8 mouse cellular contexts compared by ENCODE assay signal in the genomic region with DNA sequence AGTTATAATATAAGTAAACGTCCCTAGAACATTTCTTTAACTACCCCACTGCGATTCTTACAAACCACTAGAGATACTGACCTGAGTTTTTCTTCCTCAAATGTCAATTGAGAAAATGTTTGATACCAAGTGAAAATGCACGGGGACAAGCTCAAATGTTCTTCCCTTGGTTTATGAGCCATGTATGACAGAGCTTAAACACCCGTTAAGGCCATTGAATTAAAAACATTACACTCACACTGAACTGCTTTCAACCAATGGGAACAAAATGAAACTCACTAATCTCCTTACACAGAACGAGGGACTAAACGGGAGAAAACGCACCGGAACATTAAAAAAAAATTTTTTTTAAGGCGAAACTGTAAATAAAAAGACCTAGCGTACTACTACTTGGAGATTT. TPM values are rescaled to one million over a fixed set of nuclear protein-coding genes. Genes with fewer than 3 reads are reported as not detected.
A peak's percentile ranks its signal among the peaks of the same experiment; 100 is the strongest.
DNase-seq lines count a peak whose midpoint lies in the region; ATAC-seq and TF ChIP-seq lines count a peak whose summit lies in the region.

No protein-coding gene starts in this region.

- DNase-seq in heart, postnatal 10 days: no peak
- no peak for DNase-seq in MEL (ENCODE audit: low read depth, low spot score)
- DNase-seq in hindbrain, embryonic 10.5 days (ENCODE audit: low spot score): no peak
- no peak for DNase-seq in cerebellum, postnatal 36 days
- no peak for DNase-seq in spleen, postnatal 14 days (ENCODE audit: low spot score in 2 of 2)

- peak overlapping the region; percentile 27 for H3K9ac ChIP-seq in heart, embryonic 15.5 days
- peak overlapping the region; percentile 91 for H3K9ac ChIP-seq in MEL (ENCODE audit: control insufficient read depth, low read depth, low read length, poor library complexity, severe bottlenecking)

- H3K4me2 ChIP-seq in heart, embryonic 15.5 days: peak overlapping the region; percentile 73

- peaks cover 53% of the 10 kb centered on the region for H3K79me2 ChIP-seq in MEL (ENCODE audit: control insufficient read depth, insufficient read depth, low read length, poor library complexity)

- no peaks in the 10 kb centered on the region for H3K36me3 ChIP-seq in heart, embryonic 15.5 days
- peaks cover 3 to 44% of the 10 kb centered on the region in 2 experiments; a peak in 3 of 4 replicates for H3K36me3 ChIP-seq in MEL (ENCODE audit: control insufficient read depth in 1 of 2, insufficient read depth in 2 of 2, low read length in 2 of 2)
- peaks cover 22% of the 10 kb centered on the region; the same call in 1 of the 2 replicates for H3K36me3 ChIP-seq in hindbrain, embryonic 10.5 days
- peaks cover 44% of the 10 kb centered on the region for H3K36me3 ChIP-seq in megakaryocyte, embryonic 14.5 days (replicated peaks; ENCODE audit: low read length)

- TF ChIP-seq CTCF in MEL (IDR thresholded peaks at IDR 0.05 in 2 of 3, conservative IDR thresholded peaks at IDR 0.05 in 1 of 3; ENCODE audit: control insufficient read depth in 1 of 3, insufficient read depth in 1 of 3, low read depth in 2 of 3, low read length in 3 of 3, poor library complexity in 1 of 3, severe bottlenecking in 1 of 3): no peak

- TF ChIP-seq EP300 in MEL (IDR thresholded peaks at IDR 0.05; ENCODE audit: low read depth in 1 of 2, low read length in 2 of 2): no peak

- no peak for ATAC-seq in heart, embryonic 15.5 days (replicated peaks; ENCODE audit: insufficient number of reproducible peaks, insufficient read depth, low FRiP score, low read depth)
- no peak for ATAC-seq in megakaryocyte-erythroid progenitor cell, adult 5-6 weeks (replicated peaks; ENCODE audit: low FRiP score, low TSS enrichment, poor library complexity, severe bottlenecking)

- no peaks in the 10 kb centered on the region for H3K27me3 ChIP-seq in heart, embryonic 15.5 days
- no peaks in the 10 kb centered on the region for H3K27me3 ChIP-seq in MEL (ENCODE audit: control insufficient read depth in 1 of 2, insufficient read depth in 2 of 2, low read length in 2 of 2)
- H3K27me3 ChIP-seq in hindbrain, embryonic 10.5 days (ENCODE audit: insufficient read depth, poor library complexity, severe bottlenecking): no peaks in the 10 kb centered on the region
- H3K27me3 ChIP-seq in megakaryocyte, embryonic 14.5 days (replicated peaks): no peaks in the 10 kb centered on the region

- peaks cover 43% of the 10 kb centered on the region for H3K4me1 ChIP-seq in heart, embryonic 15.5 days (replicated peaks)
- H3K4me1 ChIP-seq in MEL (ENCODE audit: control insufficient read depth in 1 of 2, insufficient read depth in 2 of 2, low read length in 2 of 2): peaks cover 19% of the 10 kb centered on the region in 2 experiments
- peaks cover 38% of the 10 kb centered on the region for H3K4me1 ChIP-seq in hindbrain, embryonic 10.5 days (replicated peaks)
- H3K4me1 ChIP-seq in megakaryocyte, embryonic 14.5 days: peaks cover 44% of the 10 kb centered on the region

- intact Hi-C loops in heart, postnatal 10 days (cut with DNase I): no loop called here

- WGBS in heart, embryonic 15.5 days: 13% methylated on average over 10 of the region's 10 CpGs
- WGBS in hindbrain, embryonic 10.5 days: 28% methylated on average over 10 of the region's 10 CpGs

- H3K4me3 ChIP-seq in heart, embryonic 15.5 days: peak overlapping the region; percentile 51
- peak overlapping the region; percentile 69 to 82 for H3K4me3 ChIP-seq in MEL (ENCODE audit: control insufficient read depth in 1 of 2, insufficient read depth in 1 of 2, low read depth in 2 of 2, low read length in 2 of 2)
- H3K4me3 ChIP-seq in hindbrain, embryonic 10.5 days: peak overlapping the region; percentile 76
- peak overlapping the region; percentile 93 for H3K4me3 ChIP-seq in megakaryocyte, embryonic 14.5 days (replicated peaks)

- H3K27ac ChIP-seq in heart, embryonic 15.5 days: peak overlapping the region; percentile 86
- H3K27ac ChIP-seq in MEL (ENCODE audit: control insufficient read depth, low read depth, low read length): peak overlapping the region; percentile 95
- peak overlapping the region; percentile 95 for H3K27ac ChIP-seq in hindbrain, embryonic 10.5 days

- TF ChIP-seq POLR2A in MEL (IDR thresholded peaks at IDR 0.05; ENCODE audit: control insufficient read depth in 1 of 2, insufficient read depth in 1 of 2, low read depth in 1 of 2, low read length in 2 of 2, poor library complexity in 1 of 2): no peak

- TF ChIP-seq RAD21 in MEL (IDR thresholded peaks at IDR 0.05; ENCODE audit: low read depth, low read length): no peak

- no peaks in the 10 kb centered on the region for H3K9me3 ChIP-seq in heart, embryonic 15.5 days (replicated peaks)
- no peaks in the 10 kb centered on the region for H3K9me3 ChIP-seq in MEL (replicated peaks; ENCODE audit: insufficient read depth, low read length)
- no peaks in the 10 kb centered on the region for H3K9me3 ChIP-seq in hindbrain, embryonic 10.5 days
- no peaks in the 10 kb centered on the region for H3K9me3 ChIP-seq in megakaryocyte, embryonic 14.5 days

TF ChIP-seq in MEL, 35 proteins besides CTCF, POLR2A, EP300 and RAD21:
- peak; percentile 55; the same call in 1 of the 2 replicates for TF ChIP-seq POLR2AphosphoS5 (IDR thresholded peaks at IDR 0.05; ENCODE audit: borderline replicate concordance, low read depth, low read length)
- TF ChIP-seq POLR2AphosphoS2 (IDR thresholded peaks at IDR 0.05; ENCODE audit: low read length): no peak
TF ChIP-seq in MEL: peak in this region for 1.

RNA-seq across cellular contexts. Expression of a gene that starts 4.4 kb away (rescaled TPM):
- 41.2 and 42.9 TPM in 2 replicates for polyA plus RNA-seq in heart, embryonic 15.5 days (2015; fragmentation: Nextera tagmentation; extraction: Ambion mirVana)
- 10 to 100 TPM; 62.3 to 63.3 TPM for total RNA-seq in heart, postnatal 10 days (2021)
- total RNA-seq in MEL (2012; rRNA removed): 9.9 and 16.9 TPM in 2 replicates
- 100 to 1,000 TPM in 1 of 2 experiments, 10 to 100 TPM in 1; 21.4 to 275 TPM for polyA plus RNA-seq in MEL (2012; ENCODE audit: insufficient read depth in 1 of 2, insufficient read length in 2 of 2, low read depth in 1 of 2, low replicate concordance in 2 of 2, missing spikeins in 1 of 2)
- 37.1 and 38.9 TPM in 2 replicates for polyA plus RNA-seq in hindbrain, embryonic 10.5 days (2016; fragmentation: Nextera tagmentation; extraction: Ambion mirVana)
- polyA plus RNA-seq in megakaryocyte, embryonic 14.5 days (2012; ENCODE audit: insufficient read depth, low replicate concordance): 3.1 and 38.7 TPM in 2 replicates
- total RNA-seq in megakaryocyte-erythroid progenitor cell, adult 5-6 weeks (2014; fragmentation: Nextera tagmentation): 48.8 and 57.3 TPM in 2 replicates
- 101 and 150 TPM in 2 replicates for total RNA-seq in megakaryocyte-erythroid progenitor cell, adult 5-6 weeks (2017)
